Mouse (Mus musculus) kidney, postnatal 14 days (tissue): ENCODE results near the gene Esp3.
"Not testable (repeated sequence)": the region's sequence is repeated elsewhere in the genome, so short reads cannot be mapped to it uniquely, and the experiment has no call there.

Source experiments
- DNase-seq: peaks from one replicate; pipeline ENCODE4 v3.0.0; 2022; ENCODE audit warnings: mixed read lengths

Gene Esp3

GRCm38 (mm10) chr17:40631775-40632174, at the start of gene Esp3:
Gene Esp3 (plus strand): TSS chr17:40632075.
- not testable (repeated sequence) for DNase-seq

DNA sequence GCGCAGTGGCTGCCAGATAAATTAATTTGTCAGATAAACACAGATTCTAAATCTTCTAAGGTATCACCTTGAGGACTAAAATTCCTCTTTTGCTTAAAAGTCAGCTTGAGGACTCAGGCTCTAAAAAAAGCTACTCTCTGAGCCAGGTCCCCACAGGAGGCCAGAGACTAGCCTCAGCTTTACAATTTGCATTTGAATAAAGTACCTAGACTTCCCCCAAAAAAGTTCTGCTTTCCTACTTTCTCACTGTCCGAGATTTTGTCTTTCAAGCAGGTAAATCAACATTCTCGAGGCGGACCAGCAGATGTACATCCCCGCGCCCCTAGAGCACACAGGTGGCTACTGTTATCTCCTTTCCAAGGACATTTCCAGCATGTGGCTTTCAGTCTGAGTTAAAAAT, 48.0 kb upstream of the Esp3 start:
- not testable (repeated sequence) for DNase-seq

- DNase-seq: no peak
Observed at GRCm38 (mm10) chr17:40591297-40591696, 40.6 kb upstream of the Esp3 start.

DNA sequence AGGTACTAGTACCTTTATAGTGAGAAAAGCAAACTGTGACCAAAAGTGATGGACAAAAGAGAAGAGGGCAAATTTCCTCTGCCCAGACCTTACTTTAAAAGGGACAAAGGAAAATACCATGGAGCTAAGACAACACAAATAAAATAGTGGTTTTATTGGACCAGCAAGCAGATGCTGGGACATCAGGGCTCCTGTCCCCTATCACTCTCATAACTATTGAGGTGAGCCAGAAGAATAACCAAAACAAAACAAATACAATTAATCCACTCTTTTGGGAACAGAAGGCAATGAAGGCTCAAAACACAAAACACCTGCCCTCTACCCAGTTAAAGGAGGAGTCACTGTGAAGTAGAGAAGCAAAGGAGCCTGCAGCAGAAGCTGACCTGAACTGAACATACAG, 33.6 kb upstream of the Esp3 start, which contains the start of gene Esp4:
Gene Esp4, plus strand, starts transcription at position 301 of the 400 bp plus-strand sequence.
- DNase-seq: no peak

DNA sequence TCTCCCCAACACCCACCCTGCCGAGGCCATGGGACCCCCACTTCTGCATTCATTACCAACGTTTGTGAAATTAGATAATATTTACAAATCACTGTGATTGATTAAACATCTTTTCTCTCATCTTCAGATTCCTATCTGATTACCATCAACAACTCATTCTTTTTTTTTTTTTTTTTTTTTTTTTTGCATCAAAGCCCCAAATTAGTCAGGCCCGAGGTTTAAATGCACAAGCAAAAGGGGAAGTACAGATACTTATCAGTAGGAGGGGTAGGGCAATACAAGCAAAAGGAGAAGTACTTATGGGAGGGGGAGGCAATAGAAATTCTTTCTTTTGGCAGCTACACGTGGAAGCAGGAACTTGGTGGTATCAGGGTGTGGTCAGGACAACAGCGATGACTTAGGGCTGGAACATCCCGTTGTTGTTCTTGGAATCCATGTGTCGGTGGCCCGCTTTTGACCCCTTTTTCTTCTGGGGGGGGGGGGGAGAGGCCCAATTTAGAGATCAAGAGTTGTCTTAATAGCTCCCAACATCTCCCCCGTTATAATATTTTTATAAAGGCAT, 30.3 kb downstream of the Esp3 start:
- DNase-seq: not testable (repeated sequence)

GRCm38 (mm10) chr17:40663161-40663811, 31.4 kb downstream of the Esp3 start:
- not testable (repeated sequence) for DNase-seq
